Mouse (Mus musculus) limb, embryonic 15.5 days (tissue): ENCODE data around the gene Calml4. TPM values are rescaled to one million over a fixed set of nuclear protein-coding genes. Genes with fewer than 3 reads are reported as not detected.

Experiments
- ATAC-seq: fragments of 200-750 bp; cut with Nextera tagmentation; 2 replicates; pipeline ENCODE4 v1.8.0; 2017; ENCODE audit warnings: low read depth, moderate TSS enrichment; ENCODE audit not compliant: insufficient number of reproducible peaks, low FRiP score, low TSS enrichment
- H3K27ac ChIP-seq: fragments of 300-500 bp; sonication (generic); 2 replicates; pipeline ENCODE4 v1.5.1; 2015; ENCODE audit warnings: moderate library complexity, mild to moderate bottlenecking, inconsistent platforms
- H3K27me3 ChIP-seq: fragments of 300-500 bp; sonication (generic); 2 replicates; pipeline ENCODE4 v1.6.1; 2015; ENCODE audit warnings: inconsistent platforms
- H3K36me3 ChIP-seq: fragments of 300-500 bp; sonication (generic); 2 replicates; pipeline ENCODE4 v1.6.1; 2015; ENCODE audit warnings: inconsistent platforms
- H3K4me1 ChIP-seq: fragments of 300-500 bp; sonication (generic); 2 replicates; pipeline ENCODE4 v1.6.1; 2015; ENCODE audit warnings: inconsistent platforms
- H3K4me2 ChIP-seq: fragments of 300-500 bp; sonication (generic); 2 replicates; pipeline ENCODE4 v1.6.1; 2015; ENCODE audit warnings: mild to moderate bottlenecking, inconsistent platforms
- H3K4me3 ChIP-seq: fragments of 300-500 bp; sonication (generic); 2 replicates; pipeline ENCODE4 v1.5.1; 2015; ENCODE audit warnings: mild to moderate bottlenecking, inconsistent platforms
- H3K9ac ChIP-seq: fragments of 300-500 bp; sonication (generic); 2 replicates; pipeline ENCODE4 v1.6.1; 2015; ENCODE audit warnings: inconsistent platforms
- H3K9me3 ChIP-seq: fragments of 300-500 bp; sonication (generic); 2 replicates; pipeline ENCODE4 v1.6.1; 2016; ENCODE audit warnings: inconsistent platforms
- WGBS: fragments of 180-500 bp; shearing (Covaris S2); methylation state at CpG from one replicate; pipeline ENCODE4 v1.1.7; 2015; 5-methylcytosine and 5-hydroxymethylcytosine counted together
- polyA plus RNA-seq: library from polyadenylated mRNA; unstranded; fragments of >200 nt; fragmentation: Nextera tagmentation; extraction: Ambion mirVana; gene quantifications from 2 replicates; pipeline ENCODE4 v1.2.1, GENCODE M21; 2015

Gene Calml4
- polyA plus RNA-seq, result 16.2 and 19.4 TPM in 2 replicates

DNA sequence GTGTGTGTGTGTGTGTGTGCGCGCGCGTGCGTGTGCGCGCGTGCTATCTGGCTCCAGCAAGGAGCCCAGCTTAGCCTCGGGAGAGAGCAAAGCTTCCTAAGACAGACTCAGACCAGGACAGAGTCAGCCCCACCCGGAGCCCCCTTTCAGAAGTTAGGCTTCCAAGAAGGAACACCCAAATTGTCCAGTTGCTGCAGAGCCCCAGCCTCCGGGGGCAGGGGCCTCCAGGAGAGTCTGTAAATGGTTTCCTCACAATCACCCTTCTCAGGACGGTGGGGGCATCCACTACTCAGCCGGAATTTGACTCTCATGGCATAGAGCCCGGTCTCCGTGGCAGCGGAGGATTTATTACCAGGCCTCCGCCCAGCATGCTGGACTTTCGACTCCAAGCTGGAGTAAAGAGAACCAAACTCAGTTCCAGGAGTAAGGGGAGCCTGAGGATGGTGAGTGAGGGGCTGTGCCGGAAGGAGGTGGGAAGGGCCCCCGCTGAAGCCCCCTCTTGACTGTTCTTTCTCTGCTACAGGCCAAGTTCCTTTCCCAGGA is at the start of gene Calml4:
Calml4 (plus strand) TSS at position 362 of the 543 bp plus-strand sequence.
- H3K4me2 ChIP-seq, result peak within 1 kb of the TSS; percentile 49
- no peaks in the 10 kb centered on the region for H3K9me3 ChIP-seq
- peak within 1 kb of the TSS; percentile 84 for H3K27ac ChIP-seq
- ATAC-seq, result peak; percentile 74
- H3K4me3 ChIP-seq, result peak within 1 kb of the TSS; percentile 27
- 0 out of 2 replicates have a peak within 1 kb of the TSS, but pooled peaks have one; percentile 8 for H3K9ac ChIP-seq
- H3K4me1 ChIP-seq, result peaks cover 47% of the 10 kb centered on the region
- WGBS, result 20% methylated on average over 20 of the region's 20 CpGs
- no peaks in the 10 kb centered on the region for H3K27me3 ChIP-seq
- no peaks in the 10 kb centered on the region for H3K36me3 ChIP-seq

DNA sequence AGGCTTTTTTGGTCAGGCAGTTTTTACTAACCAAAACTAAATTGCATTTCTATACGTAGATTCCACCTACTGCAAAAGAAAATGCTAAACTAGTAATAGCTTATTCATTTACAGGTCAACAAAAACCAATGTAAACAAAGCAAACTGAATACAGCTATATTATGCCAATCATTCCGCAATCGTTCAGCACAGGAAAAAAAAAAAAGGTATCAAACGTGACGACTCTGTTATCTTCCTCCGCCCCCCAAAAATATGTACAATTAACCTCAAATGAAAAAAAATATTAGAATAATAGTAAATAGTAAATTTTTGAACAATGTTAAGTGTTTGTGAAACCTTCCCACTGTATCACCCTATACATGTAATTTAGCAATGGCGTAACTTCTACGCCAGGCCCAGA is 47.8 kb upstream of the Calml4 start:
- Histone ChIP-seq H3K4me2 (peak overlapping the region; percentile 86), H3K27ac (no peak overlapping the region), H3K36me3 (no peaks in the 10 kb centered on the region), H3K4me1 (peaks cover 19% of the 10 kb centered on the region), H3K27me3 (no peaks in the 10 kb centered on the region), H3K9ac (peak overlapping the region; percentile 94), H3K4me3 (peak overlapping the region; percentile 100), H3K9me3 (no peaks in the 10 kb centered on the region)
- WGBS, result 16% methylated on average over 8 of the region's 8 CpGs
- no peak for ATAC-seq

DNA sequence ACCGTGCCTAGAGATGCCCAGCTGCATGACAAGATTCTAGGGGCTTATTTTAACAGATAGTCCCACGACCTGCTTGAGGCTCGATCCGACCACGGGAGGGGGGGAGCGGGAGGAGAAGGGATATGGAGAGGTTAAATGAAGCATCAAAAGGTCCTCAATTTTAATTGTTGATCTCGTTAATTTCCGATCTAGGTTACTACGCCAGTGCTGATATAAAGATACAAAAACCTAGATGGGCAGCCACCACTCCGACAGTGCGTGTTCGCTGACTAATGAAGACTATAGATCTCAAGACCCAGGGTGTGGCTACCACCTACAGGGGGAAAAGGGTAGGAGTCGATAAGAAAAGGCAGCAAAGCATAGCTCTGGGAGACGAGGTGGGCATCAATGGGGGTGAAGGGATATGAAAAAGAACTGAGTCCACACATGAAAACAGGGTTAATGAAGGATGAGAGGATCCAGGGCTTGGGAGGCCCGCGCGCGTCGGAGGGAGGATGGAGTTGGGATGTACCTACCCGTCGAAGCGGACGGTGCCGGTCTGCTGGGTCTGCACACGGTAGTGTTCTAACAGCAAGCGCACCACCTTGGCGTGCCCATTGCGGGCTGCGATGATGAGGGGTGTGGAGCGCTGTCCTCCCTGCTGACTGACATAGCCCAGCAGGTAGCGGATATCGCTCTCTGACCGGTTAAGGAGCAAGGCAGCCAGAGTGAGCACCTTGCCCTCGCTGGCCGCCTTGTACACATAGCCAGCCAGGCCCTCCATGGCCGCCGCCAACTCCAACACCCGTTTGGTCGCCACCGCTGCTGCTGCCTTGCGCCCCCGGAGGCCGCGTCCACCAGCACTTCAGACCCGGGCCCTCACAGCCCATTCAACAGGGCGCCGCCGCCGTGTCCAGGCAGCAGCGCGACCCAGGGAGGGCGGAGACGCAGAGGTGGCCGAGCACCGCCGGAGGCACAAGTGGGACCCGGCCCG is 47.1 kb upstream of the Calml4 start:
- Histone ChIP-seq H3K27ac (peak overlapping the region; percentile 98), H3K9ac (peak overlapping the region; percentile 94), H3K4me1 (peaks cover 19% of the 10 kb centered on the region), H3K4me3 (peak overlapping the region; percentile 100), H3K4me2 (peak overlapping the region; percentile 86), H3K36me3 (no peaks in the 10 kb centered on the region), H3K27me3 (no peaks in the 10 kb centered on the region), H3K9me3 (no peaks in the 10 kb centered on the region)
- under 1% methylated on average over 58 of the region's 58 CpGs for WGBS
- no peak; the same call in 1 of the 2 replicates for ATAC-seq

DNA sequence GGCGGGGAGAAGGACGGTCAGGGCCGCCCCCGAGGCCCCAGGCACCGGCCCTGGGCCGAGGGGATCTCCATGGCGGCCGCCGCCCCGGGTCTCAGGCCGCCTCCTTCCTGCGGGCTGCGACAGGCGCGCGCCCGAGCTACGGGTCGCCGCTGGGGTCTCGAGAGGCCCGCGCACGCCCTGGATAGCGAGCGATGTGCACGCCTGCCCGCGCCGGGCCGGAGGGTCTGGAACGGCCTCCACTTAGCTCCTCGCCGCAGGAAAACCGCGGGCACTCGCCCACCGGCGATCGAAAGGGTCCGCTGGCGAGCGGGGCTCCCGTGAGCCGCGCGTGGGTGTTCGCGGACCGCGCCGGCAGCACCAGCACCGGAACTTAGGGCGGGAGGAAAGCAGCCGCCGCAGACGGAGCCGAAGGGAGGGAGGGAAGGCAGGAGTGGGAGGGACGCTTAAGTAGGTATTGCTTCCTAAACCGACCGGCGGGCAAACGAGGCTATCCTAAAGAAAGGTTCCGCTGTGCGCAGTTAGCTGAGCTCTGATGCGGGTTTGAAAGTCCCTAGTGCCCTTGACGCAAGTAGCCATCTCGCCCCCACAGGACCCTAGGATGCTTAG is 46.3 kb upstream of the Calml4 start, which contains the start of gene Fem1b:
Fem1b (minus strand) TSS at position 419 of the 606 bp plus-strand sequence.
- peak; percentile 89 for ATAC-seq
- under 1% methylated on average over 66 of the region's 68 CpGs for WGBS
- Histone ChIP-seq H3K27me3 (no peaks in the 10 kb centered on the region), H3K9me3 (no peaks in the 10 kb centered on the region), H3K4me2 (peak within 1 kb of the TSS; percentile 86), H3K4me1 (peaks cover 19% of the 10 kb centered on the region), H3K36me3 (no peaks in the 10 kb centered on the region), H3K4me3 (peak within 1 kb of the TSS; percentile 100), H3K9ac (peak within 1 kb of the TSS; percentile 94), H3K27ac (peak within 1 kb of the TSS; percentile 98)

DNA sequence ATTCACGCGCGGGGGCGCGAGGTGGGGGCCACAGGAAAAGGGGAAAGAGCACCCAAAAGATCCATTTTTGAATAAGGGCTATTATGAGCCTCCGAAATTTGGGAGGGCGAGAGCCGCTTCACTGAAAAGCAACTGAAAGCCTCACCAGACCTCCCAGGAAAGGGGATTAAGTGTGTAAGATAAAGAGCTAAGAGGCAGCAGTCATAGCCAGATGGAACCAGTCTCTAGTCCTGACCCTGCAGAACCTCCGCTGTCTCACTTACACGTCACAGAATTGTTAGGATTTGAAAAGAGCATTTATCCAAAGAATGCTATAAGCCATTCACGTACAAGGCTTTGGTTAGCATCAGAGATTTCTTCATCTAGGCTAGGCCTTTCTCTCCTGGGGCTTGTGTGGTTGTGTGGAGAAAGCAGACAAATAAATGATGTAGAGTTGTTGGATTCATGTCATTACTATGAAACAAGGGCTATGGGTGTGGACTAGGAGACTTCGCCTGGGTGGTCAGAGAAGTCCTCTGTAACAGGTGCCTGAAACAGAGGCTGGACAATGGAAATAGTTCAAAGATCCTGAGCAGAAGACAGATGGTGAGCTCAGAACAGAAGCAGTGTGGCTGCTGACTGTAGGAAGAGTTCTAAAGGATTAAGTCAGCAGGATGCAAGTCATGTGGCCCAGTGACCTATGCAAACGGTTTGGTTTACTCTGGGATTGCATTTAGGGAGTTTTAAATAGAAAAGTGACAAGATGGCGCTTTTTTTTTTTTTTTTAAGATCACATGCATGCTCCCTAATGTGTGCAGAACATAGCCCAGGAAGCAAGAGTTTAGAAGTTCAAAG is 45.4 kb upstream of the Calml4 start:
- ATAC-seq, result no peak
- H3K4me1 ChIP-seq, result peaks cover 19% of the 10 kb centered on the region
- peak overlapping the region; percentile 53 for H3K9ac ChIP-seq
- 22% methylated on average over 14 of the region's 14 CpGs for WGBS
- no peaks in the 10 kb centered on the region for H3K27me3 ChIP-seq
- peak overlapping the region; percentile 86 for H3K4me2 ChIP-seq
- peak overlapping the region; percentile 100 for H3K4me3 ChIP-seq
- H3K27ac ChIP-seq, result peak overlapping the region; percentile 98
- no peaks in the 10 kb centered on the region for H3K9me3 ChIP-seq
- no peaks in the 10 kb centered on the region for H3K36me3 ChIP-seq

DNA sequence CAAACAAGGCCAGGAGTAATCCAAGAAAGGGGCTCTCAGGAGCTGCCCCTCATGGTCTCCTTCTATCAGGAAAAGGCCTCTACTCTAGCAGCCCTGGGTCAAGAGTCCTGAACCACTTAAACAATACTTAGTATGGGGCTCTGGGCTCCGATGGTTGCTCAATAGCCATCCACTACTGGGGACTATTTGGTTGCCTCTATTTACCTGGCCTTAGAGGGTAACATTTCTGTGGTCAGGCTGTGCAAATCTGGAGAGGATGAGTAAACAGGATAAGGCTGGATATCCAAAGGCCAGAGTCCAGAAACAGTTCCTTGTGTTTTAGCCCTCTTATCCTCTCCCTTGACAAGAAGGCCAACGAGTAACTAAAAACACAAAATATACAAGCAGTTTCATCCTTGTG is 43.1 kb upstream of the Calml4 start:
- Histone ChIP-seq H3K27ac (no peak overlapping the region), H3K4me2 (no peak overlapping the region), H3K36me3 (no peaks in the 10 kb centered on the region), H3K9ac (no peak overlapping the region), H3K4me1 (peaks cover 9% of the 10 kb centered on the region), H3K4me3 (no peak overlapping the region), H3K9me3 (no peaks in the 10 kb centered on the region), H3K27me3 (no peaks in the 10 kb centered on the region)
- no peak for ATAC-seq
- 80% methylated on average over 2 of the region's 2 CpGs for WGBS

DNA sequence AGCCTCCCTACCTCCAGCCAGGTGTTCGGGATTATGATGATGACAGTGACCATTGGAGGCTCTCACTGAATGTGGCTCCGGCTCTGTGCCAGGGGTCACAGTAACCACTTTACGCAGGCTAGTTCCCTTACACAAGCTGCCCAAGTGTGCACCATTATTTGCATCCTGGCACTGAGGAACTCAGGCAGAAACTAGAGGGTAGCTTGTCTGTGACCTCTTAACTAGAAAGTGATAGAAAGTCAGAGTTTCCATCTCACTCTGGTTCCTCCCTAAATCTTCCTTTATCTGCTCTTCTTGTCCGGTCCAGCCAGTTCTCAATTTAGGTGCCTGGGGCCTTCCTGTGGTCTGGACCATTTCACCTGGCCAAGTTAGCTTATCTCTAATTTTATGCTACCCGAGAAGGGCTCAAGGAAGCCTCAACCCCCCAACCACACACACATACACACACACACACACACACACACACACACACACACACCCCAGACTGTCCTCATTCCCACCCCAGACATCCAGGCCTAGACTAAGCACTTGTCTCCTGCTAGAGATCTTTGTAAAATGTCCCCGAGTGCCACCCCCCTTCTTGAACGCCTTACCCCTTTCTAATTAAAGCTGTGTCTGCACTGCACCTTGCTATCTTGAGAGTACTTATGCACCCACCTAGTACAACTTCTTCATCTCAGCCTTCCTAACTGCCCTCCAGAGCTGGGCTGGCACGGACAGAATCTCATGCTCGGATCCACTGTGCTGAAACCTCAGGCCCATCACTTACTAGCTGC is 41.4 kb upstream of the Calml4 start:
- Histone ChIP-seq H3K27ac (peak overlapping the region; percentile 67; the same call in 1 of the 2 replicates), H3K4me3 (no peak overlapping the region), H3K27me3 (no peaks in the 10 kb centered on the region), H3K36me3 (no peaks in the 10 kb centered on the region), H3K9ac (no peak overlapping the region), H3K4me2 (no peak overlapping the region), H3K4me1 (peaks cover 5% of the 10 kb centered on the region), H3K9me3 (no peaks in the 10 kb centered on the region)
- WGBS, result 68% methylated on average over 9 of the region's 9 CpGs
- no peak for ATAC-seq

DNA sequence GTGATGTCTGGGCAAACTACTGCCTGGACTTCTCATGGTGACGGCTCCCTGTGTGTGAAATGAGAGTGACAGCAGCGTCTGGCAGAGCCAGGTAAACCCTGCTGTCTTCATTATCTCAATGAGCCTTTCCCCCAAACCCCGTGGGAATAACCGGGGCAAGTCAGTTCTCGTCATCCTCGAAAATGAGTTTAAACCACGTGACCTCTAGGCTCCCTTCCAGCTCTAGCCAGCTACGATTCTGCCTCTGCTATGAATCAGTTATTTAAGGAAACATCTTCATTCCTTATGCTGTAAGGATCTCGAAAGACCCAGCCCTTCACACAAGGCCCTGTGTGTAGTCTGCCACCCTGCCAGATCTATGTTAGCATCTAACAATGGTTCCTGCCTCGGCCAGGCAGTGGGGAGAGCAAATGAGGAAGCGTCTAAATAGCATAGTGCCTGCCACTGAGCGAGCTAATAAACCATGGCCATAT is 40.7 kb upstream of the Calml4 start:
- 50% methylated on average over 12 of the region's 12 CpGs for whole genome bisulfite sequencing
- Histone ChIP-seq H3K27me3 (no peaks in the 10 kb centered on the region), H3K4me1 (peaks cover 4% of the 10 kb centered on the region), H3K36me3 (no peaks in the 10 kb centered on the region), H3K27ac (peak overlapping the region; percentile 67), H3K9me3 (no peaks in the 10 kb centered on the region), H3K9ac (no peak overlapping the region), H3K4me3 (no peak overlapping the region), H3K4me2 (no peak overlapping the region)
- no peak for ATAC-seq

DNA sequence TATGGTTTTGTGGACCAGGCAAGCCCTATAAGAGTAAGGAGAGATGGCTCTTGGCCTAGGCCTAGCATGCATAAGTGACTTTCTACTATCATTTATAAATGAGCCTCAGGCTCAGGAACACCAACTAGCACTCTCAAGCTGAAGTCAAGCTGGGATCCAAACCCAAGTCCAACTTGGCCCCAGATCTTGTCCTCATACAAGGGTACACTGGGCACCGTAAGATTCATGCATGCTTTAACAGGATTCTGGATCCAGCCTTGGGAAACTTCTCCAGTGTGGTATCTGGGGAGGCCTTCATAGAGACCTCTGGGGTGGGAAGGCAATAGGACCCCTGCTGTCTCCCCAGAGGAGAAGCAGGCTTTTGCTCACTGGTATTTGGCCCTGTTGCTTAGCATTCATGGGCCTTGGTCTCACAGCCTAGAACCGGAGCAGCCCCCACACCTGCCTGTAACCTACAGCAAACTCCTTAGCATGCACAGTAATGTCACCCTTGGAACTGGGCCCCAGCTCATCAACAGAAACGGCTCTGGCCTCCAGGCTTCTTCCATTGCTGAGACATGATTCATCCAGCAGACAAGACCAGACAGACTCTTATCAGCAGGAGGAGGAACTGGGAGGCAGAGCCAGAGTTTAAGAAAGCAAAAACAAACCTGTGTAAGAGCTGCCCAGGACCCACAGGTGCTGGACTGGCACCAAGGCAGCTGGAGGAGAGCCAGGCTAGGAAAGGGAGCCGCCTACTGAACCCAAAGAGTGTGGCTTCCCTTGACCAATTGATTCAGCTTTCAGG is 39.9 kb upstream of the Calml4 start:
- 66% methylated on average over 4 of the region's 4 CpGs for WGBS
- peak; percentile 27; the same call in 1 of the 2 replicates for ATAC-seq
- Histone ChIP-seq H3K9me3 (no peaks in the 10 kb centered on the region), H3K4me2 (no peak overlapping the region), H3K27me3 (no peaks in the 10 kb centered on the region), H3K9ac (no peak overlapping the region), H3K4me3 (no peak overlapping the region), H3K27ac (peak overlapping the region; percentile 64), H3K36me3 (no peaks in the 10 kb centered on the region), H3K4me1 (no peaks in the 10 kb centered on the region)

DNA sequence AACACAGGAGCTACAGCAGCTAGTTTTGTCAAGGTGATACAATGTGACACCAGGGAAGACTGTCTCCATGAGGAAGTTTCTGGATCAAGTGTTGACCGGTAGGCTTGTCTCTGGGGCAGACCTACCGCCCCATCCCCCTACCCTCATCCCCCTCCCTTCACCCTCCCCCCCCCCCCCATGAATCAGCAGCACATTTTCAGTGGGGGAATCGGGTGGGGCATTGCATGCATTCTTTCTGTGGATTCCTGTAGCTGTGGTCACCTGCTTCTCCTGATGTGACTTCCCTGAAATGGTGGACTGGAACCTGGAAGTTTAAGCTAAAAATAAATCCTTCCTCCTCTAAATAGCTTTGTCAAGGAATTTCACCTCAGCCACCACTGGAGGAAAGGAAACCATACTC is 38.4 kb upstream of the Calml4 start:
- Histone ChIP-seq H3K9ac (no peak overlapping the region), H3K27ac (no peak overlapping the region), H3K4me2 (no peak overlapping the region), H3K4me3 (no peak overlapping the region), H3K27me3 (no peaks in the 10 kb centered on the region), H3K9me3 (no peaks in the 10 kb centered on the region), H3K4me1 (no peaks in the 10 kb centered on the region), H3K36me3 (no peaks in the 10 kb centered on the region)
- 83% methylated on average over 3 of the region's 3 CpGs for WGBS
- ATAC-seq, result no peak
